Mouse (Mus musculus) heart, embryonic 12.5 days (tissue): ENCODE results near the gene Cps1. TPM values are rescaled to one million over a fixed set of nuclear protein-coding genes. Genes with fewer than 3 reads are reported as not detected.

Source experiments
- ATAC-seq: fragments of 200-750 bp; cut with Nextera tagmentation; 2 replicates; pipeline ENCODE4 v1.8.0; 2017; ENCODE audit warnings: moderate TSS enrichment, moderate library complexity; ENCODE audit not compliant: insufficient number of reproducible peaks, low FRiP score
- H3K27ac ChIP-seq: fragments of 300-500 bp; sonication (generic); 2 replicates; pipeline ENCODE4 v1.5.1; 2016; ENCODE audit warnings: mild to moderate bottlenecking, moderate library complexity; ENCODE audit not compliant: poor library complexity, severe bottlenecking
- H3K27me3 ChIP-seq: fragments of 300-500 bp; sonication (generic); replicated peaks from 2 replicates; pipeline ENCODE4 v1.6.1; 2016; ENCODE audit warnings: mild to moderate bottlenecking, moderate library complexity
- H3K36me3 ChIP-seq: fragments of 300-500 bp; sonication (generic); 2 replicates; pipeline ENCODE4 v1.6.1; 2016; ENCODE audit warnings: mild to moderate bottlenecking, moderate library complexity
- H3K4me1 ChIP-seq: fragments of 300-500 bp; sonication (generic); replicated peaks from 2 replicates; pipeline ENCODE4 v1.6.1; 2016; ENCODE audit warnings: mild to moderate bottlenecking
- H3K4me2 ChIP-seq: fragments of 300-500 bp; sonication (generic); 2 replicates; pipeline ENCODE4 v1.6.1; 2016; ENCODE audit warnings: mild to moderate bottlenecking, moderate library complexity
- H3K4me3 ChIP-seq: fragments of 300-500 bp; sonication (generic); 2 replicates; pipeline ENCODE4 v1.5.1; 2016; ENCODE audit warnings: mild to moderate bottlenecking
- H3K9ac ChIP-seq: fragments of 300-500 bp; sonication (generic); 2 replicates; pipeline ENCODE4 v1.6.1; 2016; ENCODE audit warnings: mild to moderate bottlenecking, moderate library complexity
- H3K9me3 ChIP-seq: fragments of 300-500 bp; sonication (generic); replicated peaks from 2 replicates; pipeline ENCODE4 v1.6.1; 2016; ENCODE audit warnings: mild to moderate bottlenecking, moderate library complexity
- WGBS: fragments of 180-500 bp; shearing (Covaris S2); methylation state at CpG from one replicate; pipeline ENCODE4 v1.1.7; 2016; 5-methylcytosine and 5-hydroxymethylcytosine counted together
- polyA plus RNA-seq: library from polyadenylated mRNA; unstranded; fragments of >200 nt; fragmentation: Nextera tagmentation; extraction: Ambion mirVana; gene quantifications from 2 replicates; pipeline ENCODE4 v1.2.1, GENCODE M21; 2016

Gene Cps1
- 0.15 and 0.27 TPM in 2 replicates for polyA plus RNA-seq

GRCm38 (mm10) chr1:67122797-67123196 lies at the start of gene Cps1:
TSS of gene Cps1 (plus strand) at chr1:67123026.
- no peaks in the 10 kb centered on the region for H3K36me3 ChIP-seq
- WGBS = 76% methylated on average over 3 of the region's 3 CpGs
- no peaks in the 10 kb centered on the region for H3K27me3 ChIP-seq
- no peak for ATAC-seq
- H3K4me3 ChIP-seq = no peak within 1 kb of the TSS
- H3K4me2 ChIP-seq = no peak within 1 kb of the TSS
- H3K9ac ChIP-seq = no peak within 1 kb of the TSS
- no peaks in the 10 kb centered on the region for H3K4me1 ChIP-seq
- no peak within 1 kb of the TSS for H3K27ac ChIP-seq
- H3K9me3 ChIP-seq = no peaks in the 10 kb centered on the region

- Histone ChIP-seq H3K4me2 (no peak overlapping the region), H3K9me3 (no peaks in the 10 kb centered on the region), H3K9ac (no peak overlapping the region), H3K27me3 (no peaks in the 10 kb centered on the region), H3K36me3 (no peaks in the 10 kb centered on the region), H3K4me3 (no peak overlapping the region), H3K27ac (no peak overlapping the region), H3K4me1 (no peaks in the 10 kb centered on the region)
- ATAC-seq = no peak
- WGBS = 48% methylated on average over 2 of the region's 2 CpGs
Observed at GRCm38 (mm10) chr1:67077739-67078138, 45.1 kb upstream of the Cps1 start.

- no peaks in the 10 kb centered on the region for H3K27me3 ChIP-seq
- ATAC-seq = no peak
- no peaks in the 10 kb centered on the region for H3K36me3 ChIP-seq
- H3K9ac ChIP-seq = no peak overlapping the region
- WGBS = 74% methylated on average over 2 of the region's 2 CpGs
- no peak overlapping the region for H3K4me3 ChIP-seq
- no peak overlapping the region for H3K4me2 ChIP-seq
- no peaks in the 10 kb centered on the region for H3K4me1 ChIP-seq
- H3K9me3 ChIP-seq = no peaks in the 10 kb centered on the region
- H3K27ac ChIP-seq = no peak overlapping the region
Observed at GRCm38 (mm10) chr1:67078666-67079065, 44.2 kb upstream of the Cps1 start.

GRCm38 (mm10) chr1:67079146-67079545 lies 43.7 kb upstream of the Cps1 start:
- Histone ChIP-seq H3K9me3 (no peaks in the 10 kb centered on the region), H3K4me3 (no peak overlapping the region)
- WGBS = 71% methylated on average over 7 of the region's 7 CpGs

GRCm38 (mm10) chr1:67092473-67092872 lies 30.4 kb upstream of the Cps1 start:
- Histone ChIP-seq H3K4me3 (no peak overlapping the region), H3K4me2 (no peak overlapping the region), H3K27ac (no peak overlapping the region), H3K9ac (no peak overlapping the region), H3K27me3 (no peaks in the 10 kb centered on the region), H3K9me3 (no peaks in the 10 kb centered on the region), H3K36me3 (no peaks in the 10 kb centered on the region), H3K4me1 (no peaks in the 10 kb centered on the region)
- WGBS = 62% methylated on average over 1 of the region's 1 CpGs
- ATAC-seq = no peak

More at GRCm38 (mm10) chr1:67079146-67079545, 43.7 kb upstream of the Cps1 start:
- Histone ChIP-seq H3K9ac (no peak overlapping the region), H3K4me2 (no peak overlapping the region), H3K4me1 (no peaks in the 10 kb centered on the region), H3K27ac (no peak overlapping the region), H3K36me3 (no peaks in the 10 kb centered on the region), H3K27me3 (no peaks in the 10 kb centered on the region)
- no peak for ATAC-seq

GRCm38 (mm10) chr1:67099215-67099614 lies 23.6 kb upstream of the Cps1 start:
- no peak overlapping the region for H3K4me2 ChIP-seq
- H3K27ac ChIP-seq = no peak overlapping the region
- ATAC-seq = no peak
- 81% methylated on average over 1 of the region's 1 CpGs for WGBS
- H3K4me3 ChIP-seq = no peak overlapping the region
- H3K9me3 ChIP-seq = no peaks in the 10 kb centered on the region
- H3K4me1 ChIP-seq = no peaks in the 10 kb centered on the region
- no peaks in the 10 kb centered on the region for H3K27me3 ChIP-seq
- no peak overlapping the region for H3K9ac ChIP-seq
- no peaks in the 10 kb centered on the region for H3K36me3 ChIP-seq

GRCm38 (mm10) chr1:67103476-67104248 lies 19.2 kb upstream of the Cps1 start:
- Histone ChIP-seq H3K9ac (no peak overlapping the region), H3K4me3 (no peak overlapping the region), H3K4me1 (no peaks in the 10 kb centered on the region), H3K27ac (no peak overlapping the region), H3K4me2 (no peak overlapping the region), H3K27me3 (no peaks in the 10 kb centered on the region), H3K9me3 (no peaks in the 10 kb centered on the region), H3K36me3 (no peaks in the 10 kb centered on the region)
- no peak for ATAC-seq
- 62% methylated on average over 12 of the region's 12 CpGs for WGBS

GRCm38 (mm10) chr1:67111621-67112298 lies 11.1 kb upstream of the Cps1 start:
- Histone ChIP-seq H3K4me1 (no peaks in the 10 kb centered on the region), H3K4me3 (no peak overlapping the region), H3K36me3 (no peaks in the 10 kb centered on the region), H3K27me3 (no peaks in the 10 kb centered on the region), H3K27ac (no peak overlapping the region), H3K4me2 (no peak overlapping the region), H3K9me3 (no peaks in the 10 kb centered on the region), H3K9ac (no peak overlapping the region)
- WGBS = 66% methylated on average over 3 of the region's 3 CpGs
- no peak for ATAC-seq

- Histone ChIP-seq H3K4me2 (no peak overlapping the region), H3K9me3 (no peaks in the 10 kb centered on the region), H3K36me3 (no peaks in the 10 kb centered on the region), H3K4me1 (no peaks in the 10 kb centered on the region), H3K4me3 (no peak overlapping the region), H3K9ac (no peak overlapping the region), H3K27me3 (no peaks in the 10 kb centered on the region), H3K27ac (no peak overlapping the region)
- 73% methylated on average over 7 of the region's 7 CpGs for WGBS
- no peak for ATAC-seq
Observed at GRCm38 (mm10) chr1:67113343-67114030, 9.3 kb upstream of the Cps1 start.

GRCm38 (mm10) chr1:67116571-67116970 lies 6.3 kb upstream of the Cps1 start:
- no peak for ATAC-seq
- 76% methylated on average over 8 of the region's 8 CpGs for WGBS
- Histone ChIP-seq H3K9me3 (no peaks in the 10 kb centered on the region), H3K4me2 (no peak overlapping the region), H3K9ac (no peak overlapping the region), H3K4me1 (no peaks in the 10 kb centered on the region), H3K4me3 (no peak overlapping the region), H3K27ac (no peak overlapping the region), H3K36me3 (no peaks in the 10 kb centered on the region), H3K27me3 (no peaks in the 10 kb centered on the region)

- Histone ChIP-seq H3K9me3 (no peaks in the 10 kb centered on the region), H3K9ac (no peak overlapping the region), H3K27ac (no peak overlapping the region), H3K36me3 (no peaks in the 10 kb centered on the region), H3K4me3 (no peak overlapping the region), H3K4me2 (no peak overlapping the region), H3K27me3 (no peaks in the 10 kb centered on the region), H3K4me1 (no peaks in the 10 kb centered on the region)
- ATAC-seq = no peak
- WGBS = 77% methylated on average over 6 of the region's 6 CpGs
Observed at GRCm38 (mm10) chr1:67117778-67118177, 5.0 kb upstream of the Cps1 start.
